Mouse (Mus musculus) left cerebral cortex, adult 18-20 months (tissue): Measurements from ENCODE around the gene Col18a1. TPM values are rescaled to one million over a fixed set of nuclear protein-coding genes. Genes with fewer than 3 reads are reported as not detected.
A peak's percentile ranks its signal among the peaks of the same experiment; 100 is the strongest.

ENCODE experiments used
- DNase-seq, 2 experiments: peaks; one replicate each; pipeline ENCODE4 v3.0.0; 2021 to 2022; ENCODE audit warnings: low spot score in 2 of 2, mixed read lengths in 1 of 2
- total RNA-seq, 2 experiments: library from RNA; stranded (reverse); gene quantifications; 2 replicates each; pipeline ENCODE4 v1.2.3; 2021

The Col18a1 gene
- total RNA-seq, 2 experiments from 2014 or later, result 4.4 to 4.5 TPM

DNA sequence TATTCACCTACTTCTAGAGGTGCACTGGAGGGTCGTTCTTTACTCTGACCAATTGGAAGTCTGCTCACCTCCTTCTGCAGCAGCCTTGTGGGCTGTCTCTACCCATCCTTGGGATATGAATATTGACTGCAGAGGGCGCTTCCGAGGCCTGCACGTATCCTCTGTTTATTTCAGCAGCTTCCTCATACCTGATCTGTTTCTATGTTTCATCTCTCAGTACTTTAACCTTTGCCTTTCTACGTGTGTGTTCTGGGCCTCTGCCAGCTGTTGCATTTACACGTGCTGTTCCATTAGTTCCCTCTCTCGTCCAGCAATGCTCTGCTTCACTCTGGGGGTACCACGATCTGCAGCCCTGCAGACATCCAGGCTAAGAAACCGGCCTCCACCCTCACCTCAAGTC lies 148.7 kb downstream of the Col18a1 start:
- no peak for DNase-seq

DNA sequence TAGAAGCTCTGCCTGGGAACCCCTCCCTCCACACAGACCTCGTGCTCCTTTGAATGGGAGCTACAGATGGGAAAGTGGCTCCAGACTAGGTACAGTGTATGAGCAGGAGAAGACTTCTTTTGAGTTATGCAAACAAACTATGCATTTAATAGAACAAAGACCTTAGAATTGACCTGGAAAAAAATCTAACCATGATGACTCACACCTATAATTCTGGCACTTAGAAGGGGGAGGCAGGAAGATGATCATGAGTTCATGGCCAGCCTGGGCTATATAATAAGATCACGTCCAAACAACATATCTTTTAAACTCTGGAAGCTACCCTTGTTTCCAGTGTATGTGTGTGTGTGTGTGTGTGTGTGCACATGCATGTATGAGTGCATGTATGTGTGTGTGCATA lies 149.3 kb downstream of the Col18a1 start:
- DNase-seq, result no peak

DNA sequence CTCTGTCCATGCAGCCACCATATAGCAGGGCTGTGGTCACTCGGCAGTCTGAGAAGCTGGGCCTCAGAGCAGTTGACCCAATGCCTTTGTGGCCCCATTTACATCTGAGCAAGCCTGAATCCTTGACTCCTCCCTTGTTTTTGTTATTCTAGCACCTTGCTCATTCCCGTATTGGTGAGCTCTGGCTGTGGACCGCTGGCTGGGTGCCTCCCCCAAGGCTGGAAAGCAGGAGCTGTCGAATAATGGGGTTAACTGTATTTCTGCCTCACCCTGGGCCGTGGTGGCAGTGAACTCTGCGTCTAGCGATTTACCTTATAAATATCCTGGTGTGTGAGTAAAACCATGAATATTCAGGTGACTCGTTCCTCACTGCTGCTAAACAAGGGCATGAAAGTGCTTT lies 149.8 kb downstream of the Col18a1 start:
- no peak for DNase-seq

DNA sequence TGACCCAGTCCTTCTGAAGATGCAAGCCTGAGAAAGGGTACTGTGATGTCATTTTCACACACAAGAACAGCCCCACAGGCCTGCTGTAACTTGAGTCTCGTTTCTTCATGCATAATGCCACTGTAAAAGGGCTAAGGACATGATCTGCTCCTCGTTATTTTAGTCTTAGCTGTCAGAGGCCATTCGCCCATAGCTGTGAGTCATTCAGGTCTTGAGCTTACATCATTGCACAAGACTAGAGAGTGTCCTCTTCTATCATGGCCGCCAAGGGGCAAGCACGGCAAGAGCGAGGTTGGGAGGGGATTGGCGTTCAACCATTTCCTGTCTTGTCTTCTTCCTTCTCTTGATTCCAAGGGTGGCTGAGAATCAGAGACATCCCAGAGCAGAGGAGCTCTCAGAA lies 150.3 kb downstream of the Col18a1 start:
- no peak for DNase-seq

DNA sequence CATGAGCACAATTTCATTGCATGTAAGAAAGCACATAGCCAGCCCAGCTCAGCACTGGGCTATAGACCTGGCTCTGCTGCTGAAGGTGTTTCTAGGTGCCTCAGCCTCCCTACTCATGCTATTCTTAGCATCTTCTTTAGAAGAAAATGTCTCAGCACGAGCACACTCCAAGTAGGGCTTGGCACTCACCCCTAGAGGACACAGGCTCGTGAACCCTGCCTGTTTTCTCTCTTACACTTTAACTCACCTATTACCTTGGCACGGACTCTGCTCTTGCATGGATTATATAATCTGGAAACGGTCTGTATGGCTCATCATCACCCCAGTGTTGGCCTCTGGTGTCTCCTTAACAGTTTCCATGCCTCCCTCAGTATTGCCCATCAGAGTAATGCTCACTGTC lies 154.7 kb downstream of the Col18a1 start:
- no peak for DNase-seq

DNA sequence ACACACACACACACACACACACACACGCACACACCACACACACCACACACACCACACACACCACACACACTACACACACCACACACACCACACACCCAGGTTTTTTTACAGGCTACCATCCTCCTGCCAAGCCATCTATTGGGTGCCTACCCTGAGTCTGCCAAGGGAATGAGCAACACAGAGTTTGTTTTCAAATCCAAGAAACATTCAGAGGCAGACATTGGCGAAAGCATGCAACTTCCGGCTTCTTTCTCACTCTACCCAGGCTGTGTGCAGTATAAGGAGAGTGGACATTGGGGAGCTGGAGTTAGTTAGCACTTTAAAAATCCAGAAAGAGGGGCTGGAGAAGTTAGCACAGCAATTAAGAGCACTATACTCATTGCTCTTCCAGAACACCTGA lies 157.7 kb downstream of the Col18a1 start:
- DNase-seq, result no peak

DNA sequence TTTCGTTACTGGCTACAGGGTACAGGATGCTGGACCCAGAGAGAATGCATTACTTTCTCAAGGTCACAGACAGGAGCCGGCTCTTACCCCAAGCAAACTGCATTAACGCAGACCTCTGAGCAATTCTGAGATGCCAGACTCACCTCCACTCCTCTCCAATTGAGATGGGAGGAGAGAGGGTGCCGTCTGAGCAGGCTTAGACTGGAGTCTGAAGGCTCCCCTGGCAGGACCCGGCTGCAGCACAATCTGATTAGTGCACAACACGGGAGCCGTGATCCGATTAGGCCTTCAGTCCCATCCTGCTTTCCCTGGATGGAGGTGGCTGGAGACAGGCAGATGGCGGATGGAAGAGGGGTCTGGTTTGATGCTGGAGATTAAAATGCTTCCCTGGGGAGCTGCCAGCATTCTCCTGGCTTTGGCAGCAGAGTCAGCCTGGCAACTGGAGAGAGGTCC lies 158.2 kb downstream of the Col18a1 start:
- DNase-seq, result peak; percentile 15 to 33

DNA sequence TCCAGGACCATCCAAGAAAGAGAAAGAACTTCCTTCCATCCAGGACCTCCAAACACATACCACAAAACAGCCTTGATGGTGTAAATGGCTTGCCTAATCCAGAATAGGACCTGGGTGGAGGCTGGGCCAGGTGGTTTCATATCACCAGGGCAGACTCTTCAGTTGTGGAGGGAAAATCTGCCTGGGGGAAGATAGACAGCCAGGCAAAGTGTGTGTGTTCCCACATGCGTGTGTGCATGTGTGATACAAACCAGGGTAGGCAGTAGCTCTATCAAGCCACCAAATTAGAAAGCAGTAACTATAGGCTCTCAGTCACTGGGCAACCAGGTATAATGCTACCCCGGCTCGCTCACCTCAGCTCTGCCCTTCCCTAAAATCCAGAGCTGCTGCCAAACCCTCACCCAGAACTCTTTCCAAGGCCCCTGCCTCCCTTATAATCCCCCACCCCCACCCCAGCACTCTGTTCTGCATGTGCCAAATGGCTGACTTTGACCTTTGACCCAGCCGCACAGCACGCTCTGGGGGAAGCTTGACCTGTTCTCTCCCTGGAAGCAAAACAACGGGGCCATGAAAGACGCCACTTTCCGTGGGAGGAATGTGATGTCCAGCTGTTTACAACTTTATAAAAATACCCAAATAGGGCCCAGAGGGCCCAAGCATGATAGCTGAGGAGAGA lies 158.8 kb downstream of the Col18a1 start:
- no peak for DNase-seq

DNA sequence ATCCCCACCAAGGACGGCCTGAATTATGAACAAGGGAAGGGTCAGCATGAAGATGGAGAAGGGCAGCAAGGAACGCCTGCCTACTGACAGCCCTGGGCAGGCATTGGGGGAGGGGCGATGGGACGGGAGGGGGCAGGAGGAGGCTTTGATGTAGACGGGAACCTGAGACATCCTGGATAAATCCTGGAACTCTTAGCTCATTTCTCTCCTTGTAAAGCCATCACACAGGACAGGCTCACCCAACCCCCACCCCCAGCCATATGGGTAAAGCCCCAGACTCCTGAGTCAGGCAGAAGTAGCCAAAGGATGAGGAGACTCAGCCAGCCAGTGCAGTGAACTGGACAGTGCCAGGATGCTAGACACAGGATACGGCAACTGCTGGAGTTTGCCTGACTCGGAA lies 161.4 kb downstream of the Col18a1 start:
- DNase-seq, result no peak

Other genes starting within 250 kb of the Col18a1 start
- 10 to 100 TPM; 60.0 to 65.1 TPM for gene Pcbp3, start 204.7 kb downstream of the Col18a1 start, total RNA-seq
- gene Slc19a1, start 134.3 kb downstream of the Col18a1 start, total RNA-seq, result 10 to 100 TPM; 23.9 to 26.1 TPM
- 10 to 100 TPM; 33.4 to 37.9 TPM for gene Pofut2, start 92.7 kb upstream of the Col18a1 start, total RNA-seq